Mouse (Mus musculus) testis, adult 2 months (tissue): ENCODE data around the gene Rogdi. TPM values are rescaled to one million over a fixed set of nuclear protein-coding genes. Genes with fewer than 3 reads are reported as not detected.

Experiments
- H3K27ac ChIP-seq: fragments of 200-500 bp; 2 replicates; pipeline ENCODE4 v1.5.1; 2012; ENCODE audit warnings: low read depth, low read length; ENCODE audit not compliant: control insufficient read depth, insufficient read depth
- H3K27me3 ChIP-seq: fragments of 200-500 bp; 2 replicates; pipeline ENCODE4 v1.6.1; 2012; ENCODE audit warnings: mild to moderate bottlenecking, low read length, moderate library complexity; ENCODE audit not compliant: control insufficient read depth, insufficient read depth
- H3K36me3 ChIP-seq: fragments of 200-500 bp; 2 replicates; pipeline ENCODE4 v1.6.1; 2012; ENCODE audit warnings: mild to moderate bottlenecking, low read length; ENCODE audit not compliant: control insufficient read depth, insufficient read depth
- H3K4me1 ChIP-seq: fragments of 200-500 bp; 2 replicates; pipeline ENCODE4 v1.6.1; 2012; ENCODE audit warnings: low read length; ENCODE audit not compliant: control insufficient read depth, insufficient read depth
- H3K4me3 ChIP-seq: fragments of 200-500 bp; 2 replicates; pipeline ENCODE4 v1.5.1; 2012; ENCODE audit warnings: low read depth, mild to moderate bottlenecking, low read length, moderate library complexity, mixed read lengths; ENCODE audit not compliant: control insufficient read depth
- CTCF ChIP-seq: fragments of 200-500 bp; IDR thresholded peaks from 2 replicates; pipeline ENCODE4 v1.5.1; 2012; ENCODE audit warnings: low read depth, mild to moderate bottlenecking, inconsistent platforms, low read length, moderate library complexity; ENCODE audit not compliant: control insufficient read depth, insufficient read depth, insufficient replicate concordance
- POLR2A ChIP-seq: fragments of 200-500 bp; IDR thresholded peaks from 2 replicates; pipeline ENCODE4 v1.6.1; 2012; ENCODE audit warnings: low read depth, mild to moderate bottlenecking, inconsistent platforms, low read length, moderate library complexity; ENCODE audit not compliant: control insufficient read depth
- polyA plus RNA-seq: library from polyadenylated mRNA; depleted of rRNA; stranded (reverse); fragments of >200 nt; gene quantifications from 2 replicates; pipeline ENCODE4 v1.2.3, GENCODE M21; 2012

Gene Rogdi
- polyA plus RNA-seq, 1 experiment: 305 TPM

DNA sequence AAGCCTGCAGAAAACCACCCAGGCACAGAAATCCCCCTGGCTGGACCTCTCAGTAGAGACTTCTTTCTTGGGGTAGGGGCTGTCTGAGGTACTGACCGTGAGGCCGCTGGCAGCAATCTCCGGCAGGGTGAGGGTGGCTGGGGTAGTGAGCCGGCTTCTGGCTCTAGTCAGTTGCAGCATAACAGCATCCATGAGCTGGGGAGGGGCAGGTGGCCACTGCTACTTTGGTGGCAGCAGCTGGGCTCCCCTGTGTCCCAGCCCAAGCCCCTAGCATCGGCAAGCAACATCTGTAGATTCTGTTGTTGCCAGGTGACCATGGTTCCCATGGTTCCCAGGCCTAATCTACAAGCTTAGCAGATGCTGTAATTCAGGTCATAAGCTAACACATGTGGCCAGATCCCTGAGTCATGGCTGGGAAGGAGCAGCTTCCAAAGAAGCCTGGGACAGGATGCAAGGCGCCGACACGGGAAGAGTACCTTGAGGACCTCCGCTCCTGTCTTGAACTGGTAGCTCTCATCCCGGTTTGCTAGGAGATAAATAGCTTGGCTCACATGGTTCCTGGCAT, 2.9 kb downstream of the Rogdi start:
- Histone ChIP-seq H3K27me3 (no peaks in the 10 kb centered on the region), H3K36me3 (no peaks in the 10 kb centered on the region), H3K4me3 (peak overlapping the region; percentile 98), H3K27ac (no peak overlapping the region), H3K4me1 (peaks cover 17% of the 10 kb centered on the region)
- TF ChIP-seq CTCF (no peak), POLR2A (peak; percentile 10; the same call in 1 of the 2 replicates)

DNA sequence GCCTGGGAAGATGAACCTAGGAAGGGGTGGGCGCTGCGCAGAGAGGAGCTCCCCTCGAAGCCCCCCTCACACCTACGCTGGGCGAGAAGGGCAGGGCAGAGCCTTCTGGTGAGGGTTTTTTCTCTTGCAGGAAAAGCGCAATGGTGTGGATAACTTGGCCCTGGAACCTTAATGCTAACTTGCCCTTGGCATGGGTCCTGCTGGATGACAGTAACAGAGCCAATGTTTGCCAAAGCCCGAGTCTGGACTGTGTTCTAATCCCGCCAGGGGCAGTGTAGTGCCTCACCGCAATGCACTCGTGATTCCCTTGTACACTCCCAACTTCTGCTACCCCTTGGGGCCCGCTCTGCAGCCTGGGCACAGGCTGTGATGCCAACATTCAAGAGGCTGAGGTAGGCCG, 5.3 kb downstream of the Rogdi start:
- H3K27me3 ChIP-seq: no peaks in the 10 kb centered on the region
- no peak overlapping the region for H3K27ac ChIP-seq
- TF ChIP-seq CTCF (no peak), POLR2A (no peak)
- no peaks in the 10 kb centered on the region for H3K36me3 ChIP-seq
- H3K4me1 ChIP-seq: peaks cover 17% of the 10 kb centered on the region
- H3K4me3 ChIP-seq: no peak overlapping the region; the same call in 1 of the 2 replicates

DNA sequence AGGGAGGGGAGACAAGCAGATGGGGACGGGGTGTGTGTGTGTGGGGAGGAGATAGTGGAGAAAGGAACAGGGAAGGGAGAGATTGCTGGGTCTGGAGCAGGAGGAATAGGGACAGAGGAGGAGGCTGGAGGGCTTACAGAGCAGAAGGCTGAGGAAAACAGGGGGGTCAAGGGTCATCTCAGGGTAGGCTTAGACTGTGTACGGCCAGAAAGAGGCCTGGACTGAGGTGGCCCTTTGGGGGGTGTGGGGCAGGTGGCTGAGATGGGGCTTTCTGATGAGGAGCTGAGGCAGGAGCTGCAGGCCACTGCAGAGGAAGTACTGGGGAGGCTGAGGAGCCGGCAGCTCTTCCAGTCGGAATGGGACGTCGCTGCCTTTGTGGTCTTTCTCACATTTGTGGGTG, 5.9 kb downstream of the Rogdi start:
- Histone ChIP-seq H3K36me3 (no peaks in the 10 kb centered on the region), H3K27me3 (no peaks in the 10 kb centered on the region), H3K27ac (peak overlapping the region; percentile 22; the same call in 1 of the 2 replicates), H3K4me1 (peaks cover 16% of the 10 kb centered on the region), H3K4me3 (no peak overlapping the region)
- TF ChIP-seq CTCF: no peak
- no peak for TF ChIP-seq POLR2A

DNA sequence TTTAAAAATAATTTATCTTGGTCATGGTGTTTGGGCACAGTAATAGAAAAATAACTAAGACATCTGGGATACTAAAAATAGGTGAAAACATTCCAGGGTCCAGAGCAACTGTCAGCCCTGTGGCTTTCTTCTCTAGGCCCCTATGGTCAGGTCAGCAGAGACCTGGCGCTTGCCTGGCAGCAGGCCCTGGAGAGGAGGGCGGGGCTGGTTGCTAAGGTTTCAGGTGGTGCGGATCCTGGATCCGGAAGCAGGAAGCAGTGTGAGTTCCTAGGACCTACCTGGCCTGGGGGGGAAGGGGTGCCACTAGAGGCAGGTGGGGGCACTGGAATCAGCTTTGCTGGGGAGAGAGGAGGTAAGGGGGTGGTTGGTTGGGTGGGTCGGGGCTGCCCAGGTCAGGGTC, 6.3 kb downstream of the Rogdi start, which contains the start of gene Smim22:
Smim22 (plus strand) TSS at position 222 of the 400 bp plus-strand sequence.
- TF ChIP-seq POLR2A: no peak
- no peak for TF ChIP-seq CTCF
- Histone ChIP-seq H3K36me3 (no peaks in the 10 kb centered on the region), H3K4me1 (peaks cover 12% of the 10 kb centered on the region; the same call in 1 of the 2 replicates), H3K27me3 (no peaks in the 10 kb centered on the region), H3K27ac (peak within 1 kb of the TSS; percentile 22; the same call in 1 of the 2 replicates), H3K4me3 (no peak within 1 kb of the TSS; the same call in 1 of the 2 replicates)

DNA sequence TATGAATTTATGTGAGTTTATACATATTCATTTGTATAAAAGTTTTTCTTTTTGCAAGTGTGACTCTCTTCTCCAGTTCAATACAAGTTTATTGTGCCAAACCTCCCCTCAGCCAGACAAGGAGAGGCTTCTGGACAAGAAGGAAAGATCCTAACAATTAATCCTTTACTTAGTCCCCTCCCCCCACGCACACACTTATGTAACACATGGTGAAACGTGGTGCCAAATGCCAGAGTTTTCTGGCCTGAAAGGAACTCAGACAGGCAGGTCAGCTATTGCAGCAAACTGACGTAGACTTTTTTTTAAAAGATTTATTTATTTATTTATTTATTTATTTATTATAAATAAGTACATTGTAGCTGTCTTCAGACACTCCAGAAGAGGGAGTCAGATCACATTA, 12.7 kb downstream of the Rogdi start:
- Histone ChIP-seq H3K4me1 (peaks cover 4% of the 10 kb centered on the region; the same call in 1 of the 2 replicates), H3K27ac (no peak overlapping the region), H3K36me3 (no peaks in the 10 kb centered on the region), H3K4me3 (no peak overlapping the region), H3K27me3 (no peaks in the 10 kb centered on the region)
- TF ChIP-seq POLR2A: no peak
- TF ChIP-seq CTCF: no peak

DNA sequence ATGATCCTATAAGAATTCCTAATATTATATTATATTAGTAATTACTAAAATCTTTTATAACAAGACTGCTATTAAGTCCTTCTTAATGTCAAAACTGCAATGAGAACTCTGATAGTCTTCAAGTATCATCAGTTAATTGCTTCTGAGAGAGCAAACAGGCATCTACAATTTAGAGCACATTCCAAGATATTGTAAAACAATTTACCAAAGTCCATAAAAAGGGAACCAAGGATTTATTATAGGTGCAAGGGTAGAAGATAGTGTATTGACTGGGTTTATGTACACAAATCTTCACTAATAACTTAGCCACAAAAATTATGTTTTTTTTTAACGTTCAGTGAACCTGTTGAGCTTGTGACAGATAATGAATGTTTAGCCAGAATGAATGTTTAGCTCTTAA, 14.4 kb downstream of the Rogdi start:
- Histone ChIP-seq H3K4me1 (peaks cover 4% of the 10 kb centered on the region; the same call in 1 of the 2 replicates), H3K27me3 (no peaks in the 10 kb centered on the region), H3K36me3 (no peaks in the 10 kb centered on the region), H3K27ac (no peak overlapping the region), H3K4me3 (no peak overlapping the region)
- TF ChIP-seq POLR2A (no peak), CTCF (no peak)

DNA sequence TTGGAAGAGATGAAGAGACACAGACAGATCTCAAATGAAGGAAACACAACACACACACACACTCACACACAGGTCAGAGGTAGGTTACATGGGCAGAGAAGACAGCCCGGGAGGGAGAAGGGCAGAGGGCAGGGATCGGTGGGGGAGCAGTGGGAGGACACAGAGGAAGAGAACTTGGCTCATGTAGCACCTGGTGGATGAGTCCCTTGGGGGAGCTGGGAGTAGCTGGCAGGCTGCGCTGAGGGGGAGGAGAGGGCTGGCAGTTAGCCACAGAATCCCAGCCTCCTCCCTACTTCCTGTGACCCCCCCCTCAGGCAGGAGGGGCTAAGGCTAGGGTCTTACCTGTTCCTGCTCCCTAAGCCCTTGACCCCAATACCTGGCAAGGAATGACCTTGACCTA, 15.8 kb downstream of the Rogdi start, which contains the start of gene Sept12:
Sept12 (minus strand) TSS at position 300 of the 400 bp plus-strand sequence.
- H3K27ac ChIP-seq: peak within 1 kb of the TSS; percentile 90
- peaks cover 1% of the 10 kb centered on the region for H3K36me3 ChIP-seq
- H3K27me3 ChIP-seq: no peaks in the 10 kb centered on the region
- TF ChIP-seq POLR2A (peak; percentile 79; the same call in 1 of the 2 replicates), CTCF (no peak)
- peaks cover 8% of the 10 kb centered on the region for H3K4me1 ChIP-seq
- H3K4me3 ChIP-seq: peak within 1 kb of the TSS; percentile 86
